Mouse (Mus musculus): ENCODE measurements around the gene Fcgrt. TPM values are rescaled to one million over a fixed set of nuclear protein-coding genes. Genes with fewer than 3 reads are reported as not detected.
"Not testable (repeated sequence)": the region's sequence is repeated elsewhere in the genome, so short reads cannot be mapped to it uniquely, and the experiment has no call there.

Gene Fcgrt
- total RNA-seq, 2 experiments from 2014 or later = 27.4 to 29.1 TPM

DNA sequence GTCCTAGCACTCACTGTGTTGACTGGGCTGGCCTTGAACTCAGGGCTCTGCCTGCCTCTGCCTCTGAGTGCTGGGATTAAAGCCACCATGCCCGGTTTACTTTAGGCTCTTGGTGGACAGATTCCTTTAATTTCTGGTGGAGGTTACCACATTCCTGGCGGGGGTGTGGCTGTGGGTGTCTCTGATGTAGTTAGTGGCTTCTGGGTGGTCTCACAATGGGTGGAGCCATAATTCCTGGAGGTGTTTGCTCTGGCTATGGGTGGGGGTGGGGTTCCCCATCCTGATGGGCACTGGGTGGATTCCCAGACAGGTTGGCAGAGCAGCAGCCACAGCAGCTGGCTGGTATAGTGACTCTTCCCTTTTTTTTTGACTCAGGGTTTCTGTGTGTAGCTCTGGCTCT, 8.3 kb upstream of the Fcgrt start:
- DNase-seq (ENCODE audit: low spot score) = no peak

DNA sequence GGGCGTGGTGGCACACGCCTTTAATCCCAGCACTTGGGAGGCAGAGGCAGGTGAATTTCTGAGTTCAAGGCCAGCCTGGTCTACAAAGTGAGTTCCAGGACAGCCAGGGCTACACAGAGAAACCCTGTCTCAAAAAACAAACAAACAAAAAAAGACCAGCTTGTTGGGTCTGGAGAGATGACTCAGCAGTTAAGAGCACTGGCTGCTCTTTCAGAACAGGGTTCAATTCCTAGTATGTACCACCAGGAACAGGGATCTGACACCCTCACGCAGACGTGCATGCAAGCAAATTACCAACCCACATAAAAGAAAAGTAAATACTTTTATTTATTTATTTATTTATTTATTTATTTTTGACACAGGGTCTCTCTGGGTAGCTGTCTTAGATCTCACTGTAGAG, 6.4 kb upstream of the Fcgrt start:
- DNase-seq (ENCODE audit: low spot score) = not testable (repeated sequence)

DNA sequence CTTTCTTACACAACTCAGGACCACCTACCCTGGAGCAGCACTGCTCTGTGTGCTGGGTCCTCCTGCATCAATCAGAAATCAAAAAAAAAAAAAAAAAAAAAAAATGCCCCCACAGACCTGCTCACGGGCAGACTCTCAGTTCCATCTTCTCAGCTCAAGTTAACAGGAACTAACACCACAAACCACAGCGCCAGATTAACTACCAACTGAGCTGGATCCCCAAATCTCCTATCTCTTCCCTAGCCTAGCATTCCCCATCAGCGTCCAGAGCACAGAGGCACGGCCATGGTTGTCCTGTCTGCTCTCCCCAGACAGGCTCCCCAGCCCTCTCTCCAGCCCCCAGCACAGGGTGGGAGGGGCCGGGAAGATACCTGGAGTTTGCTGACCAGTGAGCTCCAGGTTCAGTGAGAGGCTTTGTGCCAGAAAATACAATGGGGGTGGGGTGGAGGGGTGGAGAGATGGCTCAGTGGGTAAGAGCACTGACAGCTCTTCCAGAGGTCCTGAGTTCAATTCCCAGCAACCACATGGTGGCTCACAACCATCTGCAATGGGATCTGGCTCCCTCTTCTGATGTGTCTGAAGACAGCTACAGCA, 3.5 kb upstream of the Fcgrt start:
- DNase-seq (ENCODE audit: low spot score) = no peak

DNA sequence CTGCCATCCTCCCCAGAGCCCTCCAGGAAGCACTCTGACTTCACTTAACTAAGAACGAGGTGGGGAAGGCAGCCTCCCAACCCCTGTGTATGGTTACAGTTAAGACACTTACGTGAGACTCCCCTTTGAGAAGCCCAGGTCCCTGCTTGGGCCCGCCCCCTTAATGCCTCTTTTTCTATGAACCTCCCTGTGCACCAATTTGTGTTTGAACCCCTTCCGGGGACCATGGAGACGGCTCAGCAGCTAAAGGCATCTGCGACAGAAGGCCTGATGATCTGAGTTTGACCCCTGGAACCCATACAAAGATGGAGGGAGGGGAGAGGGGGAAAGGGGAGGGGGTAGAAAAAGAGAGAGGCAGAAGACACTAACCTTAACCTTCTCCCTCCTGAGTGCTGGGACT, 2.8 kb upstream of the Fcgrt start:
- DNase-seq (ENCODE audit: low spot score) = no peak

DNA sequence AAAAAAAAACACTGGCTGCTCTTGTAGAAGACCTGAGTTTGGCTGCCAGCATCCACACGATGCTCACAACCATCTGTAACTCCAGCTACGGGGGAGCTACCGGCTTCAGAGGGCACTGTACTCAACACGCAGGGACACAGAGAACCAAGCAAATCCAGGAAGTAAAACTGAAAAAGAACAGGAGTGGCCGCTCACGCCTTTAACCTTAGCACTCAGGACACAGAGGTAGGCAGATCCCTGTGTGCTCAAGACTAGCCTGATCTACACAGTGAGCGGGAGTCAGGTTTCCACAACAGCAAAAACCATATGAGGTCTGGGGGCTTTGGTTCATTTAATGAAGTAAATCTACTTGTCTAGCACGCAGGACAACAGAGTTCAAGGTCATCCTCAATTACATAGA, 1.8 kb upstream of the Fcgrt start:
- DNase-seq (ENCODE audit: low spot score) = no peak

DNA sequence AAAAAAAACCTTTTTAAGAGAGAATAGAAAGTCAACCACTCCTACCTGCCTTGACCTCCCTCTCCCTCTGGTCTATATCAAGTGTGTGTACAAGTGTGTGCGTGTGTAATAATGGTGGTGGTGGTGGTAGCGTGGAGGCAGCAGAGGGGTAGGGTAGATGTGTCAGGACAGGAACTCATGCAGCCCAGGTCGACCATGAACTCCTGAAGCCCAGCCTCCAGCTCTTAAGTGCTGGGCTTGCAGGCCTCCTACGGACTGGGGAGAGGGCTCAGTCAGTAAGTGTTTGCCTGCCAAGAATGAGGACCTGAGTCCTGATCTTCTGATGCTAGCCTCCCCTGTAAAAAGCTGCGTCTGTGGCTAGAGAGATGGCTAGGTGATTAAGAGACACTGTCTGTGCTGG, 1.3 kb upstream of the Fcgrt start:
- no peak for DNase-seq (ENCODE audit: low spot score)

DNA sequence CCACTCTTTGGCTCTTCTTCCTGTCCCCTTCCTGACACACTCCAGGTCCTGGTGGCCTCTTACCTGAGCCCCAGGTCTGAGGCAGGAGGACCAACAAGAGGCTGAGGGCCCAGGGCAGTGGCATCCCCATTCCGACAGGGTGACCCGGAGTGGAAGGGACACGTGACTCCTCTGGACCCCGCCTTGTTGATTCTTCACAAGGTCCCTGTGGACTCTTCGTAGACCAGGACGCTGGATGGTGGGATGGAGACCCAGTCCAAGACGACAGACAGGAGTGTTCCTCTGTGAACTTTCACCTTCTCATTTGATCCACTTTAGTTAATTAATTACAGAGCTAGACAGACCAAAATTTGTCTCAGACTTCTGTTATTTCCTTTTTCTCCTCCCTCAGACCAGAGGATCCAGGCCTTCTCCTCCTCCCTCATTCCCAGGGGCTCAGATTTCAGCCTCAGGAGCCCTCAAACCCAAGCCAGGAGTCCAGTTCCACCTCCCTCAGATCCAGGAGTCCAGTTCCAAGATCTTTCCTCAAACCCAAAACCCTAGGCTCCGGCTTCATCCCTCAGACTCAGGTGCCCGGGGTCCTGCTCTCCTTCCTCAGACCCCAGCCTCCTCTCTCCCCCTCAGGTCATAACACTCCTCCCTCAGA, 588 bp downstream of the Fcgrt start:
- peak; percentile 46 for DNase-seq (ENCODE audit: low spot score)

DNA sequence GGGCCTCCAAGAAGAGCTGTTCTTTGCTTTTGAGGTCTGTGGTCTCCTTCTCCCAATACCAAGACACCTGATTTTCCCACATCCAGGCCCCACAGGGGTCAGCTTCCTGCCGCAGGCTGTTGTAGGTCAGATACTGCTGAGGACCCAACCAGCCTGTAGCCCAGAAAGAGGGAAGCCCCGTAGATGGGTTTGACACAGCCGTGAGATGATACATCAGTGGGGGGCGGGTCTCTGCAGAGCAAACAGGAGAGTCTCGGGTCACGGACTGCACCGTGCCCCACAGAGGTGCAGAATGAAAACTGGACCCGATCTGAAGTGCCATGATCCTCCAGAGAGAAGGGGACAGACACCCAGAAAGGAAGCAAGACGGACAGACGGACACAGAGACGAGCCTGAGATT, 1.2 kb downstream of the Fcgrt start:
- no peak for DNase-seq (ENCODE audit: low spot score)

DNA sequence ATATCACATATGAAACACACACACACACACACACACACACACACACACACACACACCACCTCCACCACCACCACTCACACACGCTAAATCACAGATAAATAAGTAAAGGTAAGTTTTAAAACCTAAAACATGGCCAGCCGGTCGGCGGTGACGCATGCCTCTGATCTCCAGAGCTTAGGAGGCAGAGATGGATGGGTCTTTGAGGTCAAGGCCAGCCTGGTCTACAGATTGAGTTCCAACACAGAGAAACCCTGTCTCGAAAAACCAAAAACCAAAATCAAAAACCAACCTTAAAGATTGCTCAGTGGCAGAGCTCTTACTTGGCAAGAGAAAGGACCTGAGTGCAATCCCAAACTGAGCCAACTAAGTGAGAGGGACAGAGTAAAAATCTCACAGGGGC, 3.6 kb downstream of the Fcgrt start:
- DNase-seq (ENCODE audit: low spot score) = no peak

DNA sequence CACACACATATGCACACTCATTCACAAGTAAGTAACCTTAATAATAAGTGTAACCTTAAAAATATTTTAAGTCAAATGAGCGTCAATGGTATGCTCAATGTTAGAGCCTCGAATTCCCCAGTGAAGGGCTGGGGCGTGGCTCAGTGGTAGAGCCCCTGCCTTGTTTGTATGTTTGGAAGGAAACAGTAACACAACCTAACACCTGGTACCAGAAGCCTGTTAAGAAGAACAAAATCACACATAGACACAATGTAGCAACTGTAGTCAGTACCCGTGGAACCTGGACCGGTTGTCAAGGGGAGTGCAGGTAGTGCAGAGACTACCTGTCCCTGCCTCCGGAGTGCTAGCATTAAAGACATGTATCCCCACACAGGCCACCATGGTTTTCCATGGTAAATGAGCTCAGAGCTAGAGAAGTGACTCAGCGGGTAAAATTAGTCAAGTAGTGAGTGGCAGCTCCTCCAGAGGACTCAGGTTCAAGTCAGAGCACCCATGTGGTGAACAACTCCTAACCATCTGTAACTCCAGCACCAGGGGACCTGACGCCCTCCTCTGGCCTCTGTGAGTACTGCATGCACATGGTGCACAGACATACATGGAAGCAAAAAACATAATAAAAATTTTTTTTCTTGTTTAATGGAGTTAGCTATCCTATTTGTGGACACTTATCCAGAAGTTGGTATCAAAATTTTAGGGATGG, 5.0 kb downstream of the Fcgrt start:
- DNase-seq (ENCODE audit: low spot score) = no peak

DNA sequence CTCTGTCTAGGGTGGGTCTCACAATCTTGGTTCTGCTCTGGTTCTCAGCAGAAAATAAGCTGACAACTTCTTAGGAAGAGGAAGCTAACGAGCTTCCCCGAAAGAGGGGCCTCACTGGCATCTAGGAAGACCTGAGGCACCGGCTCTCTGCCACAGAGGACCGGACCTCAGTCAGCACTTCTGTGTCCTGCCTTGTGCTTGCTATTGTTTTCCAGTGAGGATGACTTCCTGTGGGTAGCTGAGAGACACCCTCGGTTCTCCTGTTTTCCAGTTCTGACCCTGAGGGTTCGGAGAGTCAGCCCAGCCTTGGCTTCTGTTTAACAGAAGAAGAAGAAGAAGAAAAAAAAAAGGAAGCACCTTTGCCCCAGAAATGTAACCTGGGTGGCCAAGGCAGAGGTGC, 6.2 kb downstream of the Fcgrt start:
- DNase-seq (ENCODE audit: low spot score) = no peak

DNA sequence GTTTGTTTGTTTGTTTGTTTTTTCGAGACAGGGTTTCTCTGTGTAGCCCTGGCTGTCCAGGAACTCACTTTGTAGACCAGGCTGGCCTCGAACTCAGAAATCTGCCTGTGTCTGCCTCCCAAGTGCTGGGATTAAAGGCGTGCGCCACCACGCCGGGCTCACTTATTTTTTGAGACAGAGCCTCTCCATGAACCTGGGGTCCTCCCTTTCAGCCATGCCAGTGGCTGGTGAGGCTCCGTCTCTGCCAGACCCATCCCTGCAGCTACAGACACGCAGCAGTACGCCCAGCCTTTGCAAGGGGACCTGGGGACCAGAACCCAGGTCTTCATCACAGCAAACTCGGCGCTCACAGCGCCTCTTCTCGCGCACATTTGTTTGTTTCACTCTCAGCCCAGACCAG, 7.7 kb downstream of the Fcgrt start:
- DNase-seq (ENCODE audit: low spot score) = not testable (repeated sequence)

DNA sequence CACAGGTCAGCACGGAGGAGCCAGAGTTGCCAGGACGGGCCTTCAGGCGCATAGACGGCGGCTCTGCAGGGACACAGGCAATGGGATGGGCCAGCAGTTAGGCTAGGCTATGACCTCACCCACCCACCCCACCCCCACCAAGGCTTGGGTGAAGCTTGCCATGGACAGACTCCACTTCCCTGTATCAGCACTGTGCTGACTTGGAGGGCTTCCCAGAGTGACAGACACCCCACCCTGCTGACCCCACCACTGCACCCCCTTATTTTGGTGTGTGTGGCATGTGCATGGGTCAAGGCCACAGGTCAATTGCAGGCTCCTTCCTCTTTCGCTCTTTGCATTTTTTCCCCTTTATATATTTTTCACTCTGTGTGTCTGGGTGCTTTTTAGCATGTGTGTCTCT, 8.3 kb downstream of the Fcgrt start:
- DNase-seq (ENCODE audit: low spot score) = no peak

DNA sequence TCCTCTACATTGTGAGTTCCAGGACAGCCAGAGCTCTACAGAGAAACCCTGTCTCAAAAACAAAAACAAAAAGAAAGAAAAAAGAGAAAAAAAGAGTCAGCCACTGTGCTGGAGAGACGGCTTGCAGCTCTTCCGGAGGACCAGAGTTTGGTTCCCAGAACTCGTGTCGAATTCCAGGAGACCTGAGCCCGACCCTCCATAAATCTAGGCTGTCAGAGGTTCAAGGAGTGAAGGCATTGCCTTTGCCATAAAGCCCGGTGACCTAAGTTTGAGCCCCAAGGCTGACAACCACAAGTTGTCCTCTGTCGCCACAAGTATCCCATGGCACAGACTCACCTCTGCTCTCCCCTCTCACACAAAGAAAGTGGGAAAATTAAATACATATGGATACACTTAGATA, 9.5 kb downstream of the Fcgrt start:
- DNase-seq (ENCODE audit: low spot score) = no peak

DNA sequence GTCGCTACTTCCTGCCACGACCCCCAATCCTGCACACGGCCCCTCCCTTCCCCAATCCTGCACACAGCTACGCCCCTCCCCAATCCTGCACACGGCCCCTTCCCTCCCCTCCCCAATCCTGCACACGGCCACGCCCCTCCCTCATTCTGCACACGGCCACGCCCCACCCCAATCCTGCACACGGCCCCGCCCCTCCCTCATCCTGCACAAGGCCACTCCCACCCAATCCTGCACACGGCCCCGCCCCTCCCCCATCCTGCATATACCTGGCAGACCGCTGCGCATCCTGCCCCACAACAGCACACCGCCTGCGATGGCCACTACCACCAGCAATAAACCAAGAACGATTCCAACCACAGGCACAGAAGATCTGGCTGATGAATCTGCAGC, 10.1 kb downstream of the Fcgrt start:
- no peak for DNase-seq (ENCODE audit: low spot score)

DNA sequence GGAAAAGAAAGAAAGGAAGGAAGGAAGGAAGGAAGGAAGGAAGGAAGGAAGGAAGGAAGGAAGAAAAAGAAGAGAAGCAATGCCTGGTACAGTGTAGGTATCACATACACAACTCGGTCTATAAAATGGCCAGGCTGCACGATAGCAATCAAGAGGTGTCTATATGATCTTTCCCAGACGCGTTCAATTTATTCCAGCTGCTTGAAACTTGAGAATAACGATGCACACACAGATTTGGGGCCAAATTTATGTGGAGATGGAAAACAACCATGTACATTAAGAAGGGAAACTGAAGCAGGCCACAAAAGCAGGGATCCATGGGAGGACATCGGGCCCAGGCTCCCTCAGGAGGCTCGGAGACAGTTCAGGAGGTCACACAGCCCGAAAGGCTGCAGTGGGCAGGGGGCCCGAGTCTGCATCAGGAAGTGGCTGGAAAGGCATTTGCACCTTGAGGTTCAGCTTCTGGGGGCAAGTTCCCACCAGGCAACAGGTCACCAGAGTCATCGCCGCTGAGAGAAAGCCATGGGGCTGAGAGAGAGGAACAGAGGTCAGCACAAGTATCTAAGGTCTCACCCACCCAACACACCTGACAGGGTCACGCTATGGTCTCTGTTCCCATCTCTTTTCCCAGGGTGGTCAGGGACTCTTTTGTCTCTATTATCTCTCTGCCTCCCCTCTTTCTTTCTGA, 10.7 kb downstream of the Fcgrt start:
- no peak for DNase-seq (ENCODE audit: low spot score)

DNA sequence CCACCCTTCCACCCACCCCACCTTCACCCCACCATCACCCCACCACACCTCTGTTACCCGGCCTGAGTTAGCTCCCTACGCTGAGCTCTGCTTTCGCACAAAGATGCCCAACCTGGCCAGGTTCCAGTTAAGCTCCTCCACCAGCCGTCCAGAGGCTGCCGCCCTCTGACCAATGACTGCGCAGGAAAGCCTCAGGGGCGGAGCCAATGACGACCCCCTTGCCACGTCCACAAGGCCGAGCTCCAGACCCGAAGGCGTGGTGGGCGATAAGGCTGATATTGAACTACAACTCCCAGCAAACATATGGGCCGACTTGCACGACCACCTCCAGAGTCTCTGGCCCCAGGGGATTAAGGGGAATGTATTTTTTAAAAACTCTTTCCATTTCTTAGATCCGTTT, 11.6 kb downstream of the Fcgrt start, which contains the start of gene Rcn3:
TSS of gene Rcn3 (minus strand) at position 174 of the 400 bp plus-strand sequence.
- DNase-seq (ENCODE audit: low spot score) = peak; percentile 84

DNA sequence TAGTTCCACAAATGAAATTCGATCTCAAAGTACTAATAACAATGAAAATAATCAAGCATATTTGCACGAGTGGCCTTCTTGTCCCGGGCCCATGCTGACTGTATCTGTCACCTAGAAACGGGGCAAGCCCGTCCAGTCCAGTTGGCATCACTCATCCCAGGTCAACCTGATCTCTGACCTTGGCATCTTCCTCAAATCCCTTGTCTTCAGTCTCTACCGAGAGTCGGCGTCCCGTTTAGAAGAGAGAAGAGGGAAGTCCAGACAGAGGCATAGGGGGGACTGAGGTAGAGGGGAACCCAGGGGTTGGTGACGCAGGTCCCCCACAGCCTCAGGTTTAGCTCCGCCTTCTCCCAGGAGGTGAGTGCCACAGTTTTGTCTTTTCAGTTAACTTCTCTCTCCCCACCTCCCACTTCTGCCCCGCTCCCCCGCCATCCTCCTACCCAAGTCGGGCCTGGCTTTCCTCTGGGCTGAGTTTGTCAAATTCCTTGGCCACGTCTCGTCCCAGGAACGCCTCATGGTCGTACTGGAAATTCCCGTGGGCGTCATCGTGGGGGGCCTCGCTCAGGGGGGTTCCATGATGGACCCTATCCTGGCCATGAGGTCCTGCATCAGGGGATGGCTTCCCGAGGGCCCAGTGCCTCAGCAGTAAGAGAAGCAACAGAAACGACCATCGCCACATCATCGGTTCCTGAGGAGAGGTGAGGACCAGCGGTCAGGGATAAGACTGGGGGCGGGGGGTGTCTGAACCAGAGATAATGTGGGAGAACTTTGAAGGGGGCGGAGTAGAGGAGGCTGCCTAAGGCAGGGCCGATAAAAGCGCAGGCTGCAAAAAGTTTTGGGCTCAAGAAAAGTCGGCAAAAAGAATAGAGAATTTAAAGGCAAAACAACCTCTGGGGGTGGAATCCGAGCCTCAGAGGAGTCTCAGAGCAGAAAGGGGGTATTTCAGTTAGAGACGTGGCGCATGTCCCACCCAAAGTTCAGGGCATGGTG, 12.4 kb downstream of the Fcgrt start:
- no peak for DNase-seq (ENCODE audit: low spot score)

DNA sequence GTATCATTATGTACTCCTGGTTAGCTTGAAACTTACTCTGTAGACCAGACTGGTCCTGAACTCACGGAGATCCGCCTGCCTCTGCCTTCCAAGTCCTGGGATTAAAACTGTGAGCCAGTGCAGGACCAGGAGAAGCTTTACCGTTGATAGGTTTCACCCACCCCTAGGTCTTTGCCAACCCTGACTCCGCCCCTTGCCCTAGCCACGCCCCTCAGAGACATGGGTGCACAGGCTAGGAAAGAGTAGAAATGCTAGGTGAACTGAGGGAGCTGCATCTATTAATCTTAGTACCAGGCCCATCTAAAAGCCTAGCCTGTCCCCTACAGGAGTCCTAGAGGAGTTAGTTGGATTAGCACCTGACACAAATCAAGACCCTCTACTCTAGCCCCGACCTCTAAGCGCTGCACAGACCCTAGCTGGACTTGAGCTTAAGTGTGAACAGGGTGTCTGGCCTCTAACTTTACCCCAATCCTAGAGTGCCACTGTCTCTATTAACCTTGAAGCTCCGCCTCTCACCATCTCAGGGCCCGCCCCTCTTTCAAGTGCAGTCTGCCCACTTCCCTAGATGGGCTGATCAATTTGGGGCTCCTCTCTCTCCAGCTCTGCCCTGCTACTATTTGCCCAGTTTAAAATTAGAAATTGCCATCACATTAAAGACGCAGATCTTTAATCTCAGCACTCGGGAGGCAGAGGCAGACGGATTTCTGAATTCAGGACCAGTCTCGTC, 13.2 kb downstream of the Fcgrt start:
- DNase-seq (ENCODE audit: low spot score) = no peak

DNA sequence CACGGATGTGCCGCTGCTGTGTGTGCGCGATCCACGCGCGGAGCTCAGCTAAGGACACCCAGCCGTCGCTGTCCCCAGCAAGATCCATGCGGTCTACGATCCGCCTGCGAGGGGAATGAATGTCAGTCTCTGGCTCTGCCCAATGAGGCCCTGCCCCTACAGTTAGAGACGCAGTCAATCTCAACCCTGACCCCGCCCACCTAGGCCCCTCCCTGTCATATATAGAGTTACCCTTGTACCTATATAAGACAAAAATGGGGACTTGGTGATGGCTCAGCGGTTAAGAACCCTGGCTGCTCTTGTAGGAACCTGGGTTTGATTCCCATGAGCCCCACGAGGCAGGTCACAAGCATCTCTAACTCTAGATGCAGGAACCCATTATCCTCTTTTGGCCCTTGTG, 15.1 kb downstream of the Fcgrt start:
- no peak for DNase-seq (ENCODE audit: low spot score)

DNA sequence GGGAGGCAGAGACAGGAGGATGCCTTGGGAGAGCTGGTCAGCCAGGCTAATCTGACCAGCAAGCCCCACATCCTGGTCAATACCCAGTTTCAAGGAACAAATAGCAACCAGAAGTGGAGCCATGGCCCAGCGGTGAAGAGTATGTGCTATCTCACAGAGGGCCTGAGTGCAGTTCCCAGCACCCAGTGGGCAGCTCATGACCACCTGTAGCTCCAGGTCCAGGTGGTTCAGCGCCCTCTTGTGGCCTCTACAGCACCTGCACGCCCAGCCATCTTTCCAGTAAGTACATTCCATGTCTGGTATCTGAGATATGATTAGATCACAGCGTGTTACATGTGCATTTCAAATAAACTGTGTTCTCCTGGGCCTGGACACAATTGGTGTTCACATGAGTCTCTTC, 17.6 kb downstream of the Fcgrt start:
- DNase-seq (ENCODE audit: low spot score) = no peak

All from gastrocnemius, adult 18-20 months (tissue).